Mouse (Mus musculus) embryonic stem cell, embryonic (primary cell): ENCODE data around the gene Exoc6b.

Experiments
- CTCF ChIA-PET, 4 experiments: fragments of 300-600 bp in 2 of 4; fragments of 350-600 bp in 2 of 4; sonication (Branson Sonifier 250); formaldehyde crosslinking; loops; one replicate each; lab custom pipeline; 2022; ENCODE audit warnings: inconsistent platforms in 2 of 4; lab: Charles Lee
- POLR2A ChIA-PET, 4 experiments: fragments of 300-600 bp in 2 of 4; fragments of 350-600 bp in 2 of 4; sonication (Branson Sonifier 250); formaldehyde crosslinking; loops; one replicate each; lab custom pipeline; 2022; ENCODE audit warnings: antibody characterized with exemption in 4 of 4, inconsistent platforms in 1 of 4; lab: Charles Lee

Gene Exoc6b

DNA sequence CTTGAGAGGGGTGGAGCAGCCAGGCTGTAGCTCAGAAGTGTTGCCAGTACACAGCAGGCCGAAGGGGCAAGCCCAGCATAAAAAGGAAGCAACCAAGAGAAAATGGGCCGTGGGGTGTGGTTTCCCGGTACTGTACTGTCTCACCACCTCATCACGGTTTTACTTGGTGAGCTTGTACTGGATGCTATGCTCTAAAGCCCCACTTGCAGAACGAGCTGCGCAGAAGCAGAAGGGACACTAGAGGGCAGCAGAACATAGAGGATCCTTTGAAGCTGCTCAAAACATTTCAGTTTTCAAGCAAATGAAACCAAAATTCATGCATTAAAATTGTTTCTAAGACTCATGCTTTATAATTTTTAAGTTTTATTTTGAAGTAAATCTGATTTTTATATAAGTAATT is 31.6 kb downstream of the Exoc6b start:
- ChIA-PET CTCF (interaction anchor here (0.5 to 2.1 kb wide), 44 partner anchors 9 to 943 kb away, joined by 3 to 30 read pairs (median 4); partner anchors contain the start of genes Spr (in 2 of the 4) and Exoc6b (in 1 of the 4)), POLR2A (interaction anchor here (0.5 to 6.3 kb wide), 26 partner anchors 9 to 337 kb away, joined by 3 to 74 read pairs (median 6); partner anchors contain the start of genes Spr (in 3 of the 4), Exoc6b (in 1 of the 4) and Rab11fip5 (in 1 of the 4))

- CTCF ChIA-PET = interaction anchor here in 1 of 4 experiments (0.9 to 1.0 kb wide), 2 partner anchors 8 to 108 kb away, joined by 3 to 4 read pairs; partner anchors contain the start of gene Spr
- POLR2A ChIA-PET = interaction anchor here in 2 of 4 experiments (0.9 to 2.3 kb wide), 7 partner anchors 16 to 137 kb away, joined by 3 to 8 read pairs (median 3); no protein-coding TSS in a partner anchor
These were observed 39.6 kb downstream of the Exoc6b start for GRCm38 (mm10) chr6:85029671-85030070.

DNA sequence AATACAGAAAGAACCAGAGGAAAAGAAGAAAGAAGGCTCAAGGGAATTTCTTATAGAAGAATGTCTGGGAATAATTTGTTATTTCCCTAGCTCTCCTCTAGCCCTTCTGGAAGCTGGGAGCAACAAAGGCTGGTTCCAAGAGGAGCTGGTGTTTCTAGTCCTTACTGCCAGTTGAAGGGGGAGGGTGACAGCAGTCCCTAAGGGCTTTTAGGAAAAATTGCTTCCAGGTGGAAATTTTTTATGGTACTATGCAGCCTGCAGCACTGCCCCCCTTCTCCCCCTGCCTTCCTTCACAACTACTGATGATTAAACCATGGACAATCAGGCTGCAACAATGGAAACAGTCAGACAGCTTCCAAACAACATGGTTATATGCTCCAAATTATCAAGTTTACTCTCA is 44.9 kb downstream of the Exoc6b start:
- CTCF ChIA-PET = interaction anchor here in 1 of 4 experiments (0.5 kb wide), 1 partner anchor 356 kb away, joined by 3 read pairs; no protein-coding TSS in a partner anchor
- POLR2A ChIA-PET = interaction anchor here in 2 of 4 experiments (1.2 to 1.5 kb wide), 3 partner anchors 14 to 81 kb away, joined by 3 to 6 read pairs (median 4); no protein-coding TSS in a partner anchor

DNA sequence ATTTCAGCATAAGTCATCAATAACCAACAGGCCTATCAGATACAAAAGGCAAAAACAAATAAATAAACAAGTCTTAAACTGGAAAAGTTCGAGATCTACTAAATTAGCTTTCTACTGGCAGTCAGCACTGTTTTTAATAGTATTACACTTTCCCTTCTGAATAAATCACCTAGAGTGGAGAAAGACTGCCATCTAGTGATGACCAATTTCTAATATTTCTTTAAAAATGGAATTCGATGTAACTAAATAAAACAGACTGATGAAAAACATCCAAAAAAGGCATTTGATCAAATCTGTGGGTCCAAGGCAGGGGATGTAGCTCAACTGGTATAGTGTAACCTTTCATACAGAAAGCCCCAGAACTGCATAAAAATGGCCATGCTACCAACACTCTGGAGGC is 52.3 kb downstream of the Exoc6b start:
- CTCF ChIA-PET = no interaction called here
- POLR2A ChIA-PET = interaction anchor here in 3 of 4 experiments (0.5 to 1.6 kb wide), 6 partner anchors 12 to 896 kb away, joined by 3 to 4 read pairs (median 4); no protein-coding TSS in a partner anchor

DNA sequence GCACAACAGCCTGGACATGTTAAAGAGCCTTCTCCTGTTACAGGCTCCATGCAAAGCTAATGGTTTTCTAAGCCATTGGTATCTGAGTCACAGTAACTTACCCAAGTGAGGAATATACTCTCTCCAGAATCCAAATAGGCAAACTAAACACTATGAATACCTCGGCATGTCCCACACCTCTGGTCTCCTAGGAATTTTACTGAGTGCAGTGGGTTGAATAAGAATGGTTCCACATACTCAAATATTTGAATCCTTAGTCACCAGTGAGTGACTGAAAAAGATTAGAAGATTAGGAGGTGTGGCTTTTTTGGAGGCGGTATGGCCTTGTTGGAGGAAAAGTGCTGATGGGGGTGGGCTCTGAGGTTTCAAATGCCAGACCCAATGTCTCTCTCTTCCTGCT is 55.4 kb downstream of the Exoc6b start:
- CTCF ChIA-PET = interaction anchor here in 1 of 4 experiments (0.5 to 1.0 kb wide), 2 partner anchors 24 to 378 kb away, joined by 3 to 7 read pairs; no protein-coding TSS in a partner anchor

DNA sequence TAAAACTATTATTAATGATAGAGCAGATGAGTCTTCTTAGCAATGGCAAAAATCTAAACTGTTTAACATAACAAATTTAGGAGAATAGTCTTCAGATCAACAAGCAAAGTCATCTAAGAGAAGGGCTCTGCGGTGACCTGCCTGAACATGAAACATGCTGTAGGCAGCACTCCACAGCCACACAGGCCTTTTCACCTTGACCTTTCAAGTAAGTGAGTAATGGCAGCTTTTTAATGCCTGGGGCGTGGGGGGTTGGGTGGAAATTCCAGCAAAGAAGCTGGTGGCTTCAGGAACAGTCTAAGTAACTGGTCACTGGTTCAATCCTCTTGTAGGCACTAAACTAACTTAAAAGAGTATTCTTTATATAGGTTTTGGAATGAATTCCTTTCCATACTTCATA is 58.9 kb downstream of the Exoc6b start:
- ChIA-PET CTCF (interaction anchor here in 1 of 4 experiments (0.8 kb wide), 1 partner anchor 109 kb away, joined by 3 read pairs; no protein-coding TSS in a partner anchor), POLR2A (interaction anchor here in 3 of 4 experiments (0.5 to 1.9 kb wide), 8 partner anchors 8 to 1120 kb away, joined by 3 to 8 read pairs (median 4); no protein-coding TSS in a partner anchor)

More for the DNA sequence above, 55.4 kb downstream of the Exoc6b start:
- POLR2A ChIA-PET = interaction anchor here in 1 of 4 experiments (0.8 to 1.6 kb wide), 4 partner anchors 11 to 54 kb away, joined by 3 to 6 read pairs (median 3); no protein-coding TSS in a partner anchor

DNA sequence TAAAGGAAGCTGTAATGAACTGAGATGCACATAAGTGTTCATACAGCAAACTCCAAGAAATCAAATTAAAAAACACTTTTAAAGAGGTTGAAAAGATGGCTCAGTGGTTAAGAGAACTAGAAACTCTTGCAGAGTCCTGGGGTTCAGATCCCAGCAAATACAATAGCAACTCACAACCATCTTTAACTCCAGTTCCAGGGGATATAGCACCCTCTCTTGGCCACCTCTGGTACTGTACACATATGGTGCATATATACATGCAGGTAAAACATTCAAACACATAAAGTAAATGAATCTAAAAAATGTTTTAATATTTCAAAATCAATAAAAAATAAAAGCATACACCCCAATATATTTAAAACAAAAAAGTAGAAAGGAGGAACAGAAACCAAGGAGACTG is 73.9 kb downstream of the Exoc6b start:
- POLR2A ChIA-PET = no interaction called here
- CTCF ChIA-PET = interaction anchor here in 1 of 4 experiments (0.7 kb wide), 1 partner anchor 501 kb away, joined by 3 read pairs; no protein-coding TSS in a partner anchor

- CTCF ChIA-PET = no interaction called here
- POLR2A ChIA-PET = interaction anchor here in 1 of 4 experiments (1.0 to 1.6 kb wide), 3 partner anchors 11 to 34 kb away, joined by 3 to 5 read pairs (median 4); no protein-coding TSS in a partner anchor
These were observed 92.7 kb downstream of the Exoc6b start for GRCm38 (mm10) chr6:84976563-84976971.

- POLR2A ChIA-PET = interaction anchor here in 2 of 4 experiments (0.6 to 1.2 kb wide), 3 partner anchors 9 to 548 kb away, joined by 3 read pairs; no protein-coding TSS in a partner anchor
- CTCF ChIA-PET = no interaction called here
These were observed 100.8 kb downstream of the Exoc6b start for GRCm38 (mm10) chr6:84968531-84968930.

DNA sequence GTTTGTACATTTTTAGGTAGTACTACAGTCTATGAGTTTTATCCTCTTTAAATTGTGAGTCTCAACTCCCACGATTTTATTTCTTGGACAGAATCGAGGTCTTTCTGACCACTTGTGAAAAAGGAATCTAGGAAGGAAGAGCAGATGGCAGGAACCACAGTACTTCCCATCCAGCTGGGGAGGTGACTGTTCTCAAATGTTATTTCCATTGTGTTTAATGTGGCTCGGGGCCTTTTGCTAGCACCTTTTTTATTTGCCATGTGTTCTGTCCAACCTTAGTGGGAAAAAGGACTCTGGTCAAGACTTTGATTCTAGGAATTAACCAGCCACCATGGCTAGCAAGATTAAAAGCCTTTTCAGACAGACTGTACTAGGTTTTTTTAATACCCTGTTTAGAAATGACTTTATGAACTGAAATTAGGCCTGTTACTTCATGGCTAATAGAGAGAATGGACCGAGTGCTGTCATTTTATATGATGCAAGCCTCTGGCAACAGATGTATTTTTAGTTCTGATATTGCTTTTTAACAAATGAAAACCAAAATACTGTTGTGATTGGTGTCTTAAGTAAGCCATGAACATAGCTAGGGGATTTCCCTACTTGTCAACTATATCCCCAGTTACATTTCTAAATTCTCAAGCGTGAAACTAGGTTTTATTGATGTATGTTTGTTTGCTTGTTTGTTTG is 104.4 kb downstream of the Exoc6b start:
- POLR2A ChIA-PET = no interaction called here

GRCm38 (mm10) chr6:84963044-84963443 is 106.3 kb downstream of the Exoc6b start:
- CTCF ChIA-PET = interaction anchor here in 2 of 4 experiments (0.5 to 0.6 kb wide), 2 partner anchors 129 to 1103 kb away, joined by 4 read pairs; no protein-coding TSS in a partner anchor
- POLR2A ChIA-PET = interaction anchor here in 1 of 4 experiments (0.8 to 1.4 kb wide), 2 partner anchors 121 to 147 kb away, joined by 3 read pairs; no protein-coding TSS in a partner anchor

More for the DNA sequence above, 104.4 kb downstream of the Exoc6b start:
- CTCF ChIA-PET = no interaction called here

GRCm38 (mm10) chr6:84961763-84962162 is 107.5 kb downstream of the Exoc6b start:
- ChIA-PET CTCF (no interaction called here), POLR2A (no interaction called here)

DNA sequence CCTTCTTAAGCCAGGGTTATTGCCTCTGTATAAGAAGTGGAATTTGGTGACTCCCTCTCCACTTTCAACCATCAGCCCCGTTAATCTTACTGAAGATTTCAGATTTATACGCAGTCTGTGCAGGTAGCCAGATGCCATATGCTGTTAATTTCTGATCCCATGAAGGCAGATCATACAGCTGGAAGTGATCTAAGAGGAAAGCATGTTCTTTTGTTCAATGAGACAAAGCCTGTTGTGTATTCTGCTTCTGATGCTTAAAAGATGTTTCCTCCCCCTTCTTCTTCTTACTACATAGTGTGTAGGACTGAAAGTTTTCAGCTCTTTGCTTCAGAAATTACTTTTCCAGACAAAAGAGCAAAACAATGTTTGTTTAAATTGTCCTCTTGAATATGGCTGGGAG is 109.8 kb downstream of the Exoc6b start:
- ChIA-PET POLR2A (interaction anchor here in 1 of 4 experiments (0.5 to 2.1 kb wide), 4 partner anchors 10 to 123 kb away, joined by 3 to 6 read pairs (median 5); no protein-coding TSS in a partner anchor), CTCF (no interaction called here)

GRCm38 (mm10) chr6:84951621-84952020 is 117.7 kb downstream of the Exoc6b start:
- ChIA-PET CTCF (no interaction called here), POLR2A (interaction anchor here in 1 of 4 experiments (0.6 kb wide), 1 partner anchor 93 kb away, joined by 4 read pairs; no protein-coding TSS in a partner anchor)

DNA sequence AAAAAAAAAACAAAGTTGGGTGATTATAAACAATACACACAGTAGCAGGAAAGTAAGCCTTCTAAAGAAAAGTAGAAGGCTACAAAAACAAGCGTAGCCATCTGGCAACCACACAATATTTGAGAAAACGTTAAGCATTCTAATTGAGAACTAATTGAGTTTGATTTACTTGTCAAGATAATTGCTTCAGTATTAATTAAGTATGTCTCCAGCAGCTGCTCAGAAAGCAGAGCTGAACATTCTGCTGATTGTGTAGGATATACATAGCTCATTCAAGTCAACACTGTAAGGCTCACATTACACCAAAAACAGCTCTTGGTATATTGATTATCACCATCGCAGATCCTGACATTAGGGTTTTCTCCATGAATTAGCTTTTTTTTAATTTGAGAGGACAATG is 122.7 kb downstream of the Exoc6b start:
- CTCF ChIA-PET = interaction anchor here in 1 of 4 experiments (1.1 kb wide), 1 partner anchor 30 kb away, joined by 3 read pairs; no protein-coding TSS in a partner anchor
- POLR2A ChIA-PET = interaction anchor here in 1 of 4 experiments (0.6 to 1.2 kb wide), 3 partner anchors 10 to 159 kb away, joined by 3 to 5 read pairs (median 3); no protein-coding TSS in a partner anchor

DNA sequence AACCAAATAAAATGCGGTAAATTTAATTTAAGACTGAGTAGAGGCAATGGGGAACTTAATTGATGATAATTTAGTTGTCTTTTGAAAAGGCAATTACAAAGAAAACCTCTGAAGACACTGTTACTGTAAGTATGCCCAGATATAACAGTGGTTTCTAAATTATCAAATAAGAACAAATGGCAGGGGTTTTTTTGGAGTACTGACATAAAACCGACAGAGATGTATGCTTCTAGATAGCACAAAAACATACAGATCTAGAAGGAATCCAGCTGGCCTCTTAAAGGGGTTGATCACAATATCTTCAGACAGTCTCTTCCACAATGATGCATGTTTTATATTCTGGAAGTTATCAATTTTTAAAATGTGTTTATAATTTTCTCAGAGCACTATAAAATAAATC is 123.2 kb downstream of the Exoc6b start:
- POLR2A ChIA-PET = interaction anchor here in 1 of 4 experiments (1.1 to 1.2 kb wide), 2 partner anchors 11 to 160 kb away, joined by 3 to 5 read pairs; no protein-coding TSS in a partner anchor

DNA sequence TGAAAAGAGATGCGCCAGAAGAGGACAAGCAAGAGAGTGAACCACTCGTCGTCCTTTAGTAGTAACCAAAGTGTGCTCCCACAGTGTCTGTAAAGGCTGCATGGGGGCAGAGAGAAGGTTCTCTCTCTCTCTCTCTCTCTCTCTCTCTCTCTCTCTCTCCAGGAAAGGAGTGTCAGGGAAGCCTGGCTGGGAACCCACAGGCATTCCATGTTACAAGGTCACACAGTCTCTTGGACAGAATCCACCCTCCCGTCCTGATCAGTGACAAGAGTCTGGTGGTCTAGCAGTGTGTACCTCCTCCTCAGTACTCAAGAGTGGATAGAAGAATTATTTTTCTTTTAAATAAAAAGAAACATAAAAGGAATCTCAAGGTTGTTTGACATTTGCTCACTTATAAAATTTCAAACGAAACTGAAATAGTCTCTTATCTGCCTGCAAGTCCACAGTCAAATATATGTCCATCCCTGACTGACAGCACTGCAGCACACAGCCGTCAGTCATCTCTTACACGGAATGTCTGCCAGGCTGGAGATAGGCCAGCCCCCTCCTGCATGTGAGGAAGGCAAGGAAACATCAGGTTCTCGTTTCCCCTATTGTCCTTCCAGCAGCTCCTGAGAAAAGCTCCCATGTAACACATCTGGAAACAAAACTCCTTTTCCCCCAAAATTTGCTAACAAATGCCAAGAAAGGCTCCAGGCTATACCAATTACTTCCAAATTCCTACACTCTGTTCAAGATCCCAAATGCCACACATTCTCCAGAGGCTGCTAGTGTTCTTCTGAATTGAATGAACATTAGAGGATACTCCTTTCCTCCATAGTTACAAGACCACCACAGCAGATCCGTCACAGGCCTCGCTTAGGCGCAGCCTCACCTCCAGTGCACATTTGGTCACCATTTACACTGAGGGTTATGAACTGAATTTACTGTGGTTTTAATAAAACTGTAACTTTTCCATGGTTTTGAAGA is 136.1 kb downstream of the Exoc6b start:
- ChIA-PET CTCF (no interaction called here), POLR2A (interaction anchor here in 2 of 4 experiments (1.1 to 1.4 kb wide), 2 partner anchors 57 to 172 kb away, joined by 3 to 4 read pairs; no protein-coding TSS in a partner anchor)

More for the DNA sequence above, 123.2 kb downstream of the Exoc6b start:
- CTCF ChIA-PET = no interaction called here
